Mouse (Mus musculus): ENCODE results near the gene Dus1l. TPM values are rescaled to one million over a fixed set of nuclear protein-coding genes. Genes with fewer than 3 reads are reported as not detected.
"Not testable (repeated sequence)": the region's sequence is repeated elsewhere in the genome, so short reads cannot be mapped to it uniquely, and the experiment has no call there.

Gene Dus1l
- polyA plus RNA-seq, 1 experiment from 2014 or later = 66.0 TPM

- Histone ChIP-seq H3K4me1 (replicated peaks; ENCODE audit: insufficient read depth, low read length) (peaks cover 10% of the 10 kb centered on the region; the same call in 1 of the 2 replicates), H3K9ac (ENCODE audit: low read depth, low read length) (peak within 1 kb of the TSS; percentile 78), H3K9me3 (replicated peaks; ENCODE audit: low read length) (no peaks in the 10 kb centered on the region), H3K4me2 (ENCODE audit: low read length) (peak within 1 kb of the TSS; percentile 96), H3K36me3 (ENCODE audit: insufficient read depth, low read length) (peaks cover 20% of the 10 kb centered on the region), H3K27me3 (ENCODE audit: insufficient read depth, low read length) (no peaks in the 10 kb centered on the region), H3K27ac (peak within 1 kb of the TSS; percentile 80), H3K4me3 (replicated peaks; ENCODE audit: low read depth, low read length) (peak within 1 kb of the TSS; percentile 86)
- peak; percentile 82 for DNase-seq (ENCODE audit: low spot score)
- no peak for TF ChIP-seq CTCF (IDR thresholded peaks at IDR 0.05; ENCODE audit: low read depth)
- WGBS = under 1% methylated on average over 89 of the region's 107 CpGs
- peak; percentile 48 for ATAC-seq (replicated peaks; ENCODE audit: low FRiP score, low read depth)
Measured at GRCm38 (mm10) chr11:120784064-120784791, 12.0 kb downstream of the Dus1l start, which contains the start of the genes Rfng and Gps1. Gene Rfng, minus strand, starts transcription at chr11:120784207. Gene Gps1, plus strand, starts transcription at chr11:120784272.

GRCm38 (mm10) chr11:120783426-120784063 is 12.7 kb downstream of the Dus1l start:
- DNase-seq (ENCODE audit: low spot score) (no peak), ATAC-seq (replicated peaks; ENCODE audit: low FRiP score, low read depth) (no peak)
- Histone ChIP-seq H3K27ac (peak overlapping the region; percentile 80; the same call in 1 of the 2 replicates), H3K27me3 (ENCODE audit: insufficient read depth, low read length) (no peaks in the 10 kb centered on the region), H3K4me2 (ENCODE audit: low read length) (peak overlapping the region; percentile 96), H3K4me3 (replicated peaks; ENCODE audit: low read depth, low read length) (peak overlapping the region; percentile 86), H3K9me3 (replicated peaks; ENCODE audit: low read length) (no peaks in the 10 kb centered on the region), H3K9ac (ENCODE audit: low read depth, low read length) (peak overlapping the region; percentile 78), H3K36me3 (ENCODE audit: insufficient read depth, low read length) (peaks cover 19% of the 10 kb centered on the region), H3K4me1 (replicated peaks; ENCODE audit: insufficient read depth, low read length) (peaks cover 10% of the 10 kb centered on the region; the same call in 1 of the 2 replicates)
- no peak for TF ChIP-seq CTCF (IDR thresholded peaks at IDR 0.05; ENCODE audit: low read depth)
- WGBS = 3% methylated on average over 42 of the region's 42 CpGs

- not testable (repeated sequence) for H3K36me3 ChIP-seq (ENCODE audit: insufficient read depth, low read length); H3K9ac ChIP-seq (ENCODE audit: low read depth, low read length); H3K27ac ChIP-seq; H3K4me2 ChIP-seq (ENCODE audit: low read length); H3K27me3 ChIP-seq (ENCODE audit: insufficient read depth, low read length); H3K4me3 ChIP-seq (replicated peaks; ENCODE audit: low read depth, low read length); H3K9me3 ChIP-seq (replicated peaks; ENCODE audit: low read length); ATAC-seq (replicated peaks; ENCODE audit: low FRiP score, low read depth); H3K4me1 ChIP-seq (replicated peaks; ENCODE audit: insufficient read depth, low read length); DNase-seq (ENCODE audit: low spot score)
- 97% methylated on average over 6 of the region's 6 CpGs for WGBS
Measured at GRCm38 (mm10) chr11:120781361-120781760, 14.8 kb downstream of the Dus1l start.

- Histone ChIP-seq H3K4me1 (replicated peaks; ENCODE audit: insufficient read depth, low read length) (peaks cover 5% of the 10 kb centered on the region; the same call in 1 of the 2 replicates), H3K27ac (no peak overlapping the region), H3K36me3 (ENCODE audit: insufficient read depth, low read length) (no peaks in the 10 kb centered on the region), H3K9ac (ENCODE audit: low read depth, low read length) (no peak overlapping the region), H3K4me3 (replicated peaks; ENCODE audit: low read depth, low read length) (no peak overlapping the region), H3K27me3 (ENCODE audit: insufficient read depth, low read length) (no peaks in the 10 kb centered on the region), H3K9me3 (replicated peaks; ENCODE audit: low read length) (no peaks in the 10 kb centered on the region), H3K4me2 (ENCODE audit: low read length) (no peak overlapping the region)
- 88% methylated on average over 1 of the region's 1 CpGs for WGBS
- DNase-seq (ENCODE audit: low spot score) = no peak
- ATAC-seq (replicated peaks; ENCODE audit: low FRiP score, low read depth) = no peak
- TF ChIP-seq CTCF (IDR thresholded peaks at IDR 0.05; ENCODE audit: low read depth) = no peak
Measured at GRCm38 (mm10) chr11:120779876-120780275, 16.3 kb downstream of the Dus1l start.

GRCm38 (mm10) chr11:120777123-120777522 is 19.1 kb downstream of the Dus1l start:
- Histone ChIP-seq H3K27me3 (ENCODE audit: insufficient read depth, low read length) (no peaks in the 10 kb centered on the region), H3K4me2 (ENCODE audit: low read length) (no peak overlapping the region), H3K36me3 (ENCODE audit: insufficient read depth, low read length) (no peaks in the 10 kb centered on the region), H3K4me1 (replicated peaks; ENCODE audit: insufficient read depth, low read length) (no peaks in the 10 kb centered on the region), H3K9me3 (replicated peaks; ENCODE audit: low read length) (no peaks in the 10 kb centered on the region), H3K4me3 (replicated peaks; ENCODE audit: low read depth, low read length) (no peak overlapping the region), H3K27ac (no peak overlapping the region), H3K9ac (ENCODE audit: low read depth, low read length) (no peak overlapping the region)
- WGBS = 32% methylated on average over 6 of the region's 6 CpGs
- TF ChIP-seq CTCF (IDR thresholded peaks at IDR 0.05; ENCODE audit: low read depth) = no peak
- DNase-seq (ENCODE audit: low spot score) (no peak), ATAC-seq (replicated peaks; ENCODE audit: low FRiP score, low read depth) (no peak)

- no peaks in the 10 kb centered on the region for H3K27me3 ChIP-seq (ENCODE audit: insufficient read depth, low read length)
- DNase-seq (ENCODE audit: low spot score) (peak; percentile 97), ATAC-seq (replicated peaks; ENCODE audit: low FRiP score, low read depth) (peak; percentile 82)
- H3K4me1 ChIP-seq (replicated peaks; ENCODE audit: insufficient read depth, low read length) = no peaks in the 10 kb centered on the region
- no peak overlapping the region for H3K4me2 ChIP-seq (ENCODE audit: low read length)
- H3K9me3 ChIP-seq (replicated peaks; ENCODE audit: low read length) = no peaks in the 10 kb centered on the region
- no peaks in the 10 kb centered on the region for H3K36me3 ChIP-seq (ENCODE audit: insufficient read depth, low read length)
- peak; percentile 100 for TF ChIP-seq CTCF (IDR thresholded peaks at IDR 0.05; ENCODE audit: low read depth)
- no peak overlapping the region for H3K9ac ChIP-seq (ENCODE audit: low read depth, low read length)
- 22% methylated on average over 15 of the region's 15 CpGs for WGBS
- no peak overlapping the region for H3K4me3 ChIP-seq (replicated peaks; ENCODE audit: low read depth, low read length)
- H3K27ac ChIP-seq = no peak overlapping the region
Measured at GRCm38 (mm10) chr11:120775774-120776469, 20.3 kb downstream of the Dus1l start.

Measured in kidney, postnatal 0 days (tissue).